Mouse (Mus musculus) embryonic facial prominence, embryonic 10.5 days (tissue): Measurements from ENCODE around the gene Inpp1. TPM values are rescaled to one million over a fixed set of nuclear protein-coding genes. Genes with fewer than 3 reads are reported as not detected.

Source experiments
- polyA plus RNA-seq: library from polyadenylated mRNA; unstranded; fragments of >200 nt; fragmentation: Nextera tagmentation; extraction: Ambion mirVana; gene quantifications from 2 replicates; pipeline ENCODE4 v1.2.1, GENCODE M21; 2016

Gene Inpp1
- polyA plus RNA-seq, 1 experiment from 2014 or later = 13.7 TPM

Other genes with a start within 250 kb of the Inpp1 start
- 9.3 and 9.4 TPM in 2 replicates for gene Nemp2, start 187.0 kb downstream of the Inpp1 start, polyA plus RNA-seq
- gene Mfsd6, start 90.2 kb downstream of the Inpp1 start, polyA plus RNA-seq = 1.0 and 1.3 TPM in 2 replicates
- 22.5 and 22.7 TPM in 2 replicates for gene Hibch, start 27.2 kb upstream of the Inpp1 start, polyA plus RNA-seq
- 4.6 and 4.9 TPM in 2 replicates for gene 1700019D03Rik, start 202.5 kb upstream of the Inpp1 start, polyA plus RNA-seq
- gene Mstn, start 244.0 kb upstream of the Inpp1 start, polyA plus RNA-seq = 3.1 and 3.5 TPM in 2 replicates